21 mouse cellular contexts compared by ENCODE assay signal in genomic region chr9:121056036-121056435, GRCm38 (mm10).
DNase-seq lines count a peak whose midpoint lies in the region; ATAC-seq lines count a peak whose summit lies in the region.
"Had no signal": no experiment of that assay in that cellular context is flagged by ENCODE, and none has a peak within 500 bp of the region (broad histone marks: within the 10 kb centered on the region; RNA-seq: fewer than 3 reads in every experiment).

No protein-coding gene starts in this region.

- 0 out of 2 replicates have a peak, but pooled peaks cover 8% of the 10 kb centered on the region for H3K4me1 ChIP-seq in heart, embryonic 10.5 days
- H3K4me1 ChIP-seq in kidney, embryonic 16.5 days (ENCODE audit: insufficient read depth, low read length): peaks cover 13% of the 10 kb centered on the region; the same call in 1 of the 2 replicates
- H3K4me1 ChIP-seq in hindbrain, embryonic 14.5 days (replicated peaks; ENCODE audit: control insufficient read depth, insufficient read depth, low read length): peaks cover 2% of the 10 kb centered on the region; the same call in 1 of the 2 replicates

- no peak overlapping the region for H3K27ac ChIP-seq in heart, embryonic 10.5 days
- H3K27ac ChIP-seq in kidney, embryonic 16.5 days (ENCODE audit: low read length): no peak overlapping the region
- H3K27ac ChIP-seq in hindbrain, embryonic 14.5 days: no peak overlapping the region
- H3K27ac ChIP-seq: embryonic facial prominence, embryonic 10.5 days; embryonic facial prominence, embryonic 12.5 days; forebrain, embryonic 13.5 days; forebrain, embryonic 15.5 days had no signal

- H3K36me3 ChIP-seq in heart, embryonic 10.5 days: no peaks in the 10 kb centered on the region
- H3K36me3 ChIP-seq in kidney, embryonic 16.5 days (ENCODE audit: insufficient read depth, low read length): no peaks in the 10 kb centered on the region
- no peaks in the 10 kb centered on the region for H3K36me3 ChIP-seq in hindbrain, embryonic 14.5 days (replicated peaks; ENCODE audit: control insufficient read depth, insufficient read depth)
- H3K36me3 ChIP-seq: embryonic facial prominence, embryonic 10.5 days; embryonic facial prominence, embryonic 12.5 days; forebrain, embryonic 15.5 days; G1E had no signal

- H3K9me3 ChIP-seq in heart, embryonic 10.5 days: no peaks in the 10 kb centered on the region
- 0 out of 2 replicates have a peak, but pooled peaks cover 4% of the 10 kb centered on the region for H3K9me3 ChIP-seq in kidney, embryonic 16.5 days (ENCODE audit: low read length)
- H3K9me3 ChIP-seq in hindbrain, embryonic 14.5 days (ENCODE audit: control insufficient read depth, low read length): no peaks in the 10 kb centered on the region
- H3K9me3 ChIP-seq: embryonic facial prominence, embryonic 10.5 days; forebrain, embryonic 13.5 days; forebrain, embryonic 15.5 days; G1E had no signal

- ATAC-seq in kidney, embryonic 16.5 days (ENCODE audit: low FRiP score, low TSS enrichment): 0 out of 2 replicates have a peak, but pooled peaks have one; percentile 23
- no peak for ATAC-seq in hindbrain, embryonic 14.5 days (ENCODE audit: low FRiP score)
- ATAC-seq: activated CD4-positive, CD25-positive, alpha-beta regulatory T cell, adult 4 months; forebrain, embryonic 13.5 days; forebrain, embryonic 15.5 days; forebrain, postnatal 0 days; Patski had no signal

- intact Hi-C loops in heart, postnatal 14 days (cut with DNase I): loop anchor here (10.0 kb wide), 2 partner anchors 281 to 451 kb away; no protein-coding TSS in a partner anchor

- H3K27me3 ChIP-seq in heart, embryonic 10.5 days (ENCODE audit: insufficient read depth, poor library complexity, severe bottlenecking): no peaks in the 10 kb centered on the region
- H3K27me3 ChIP-seq in kidney, embryonic 16.5 days (ENCODE audit: insufficient read depth, low read length): no peaks in the 10 kb centered on the region
- H3K27me3 ChIP-seq in hindbrain, embryonic 14.5 days (ENCODE audit: control insufficient read depth, insufficient read depth, low read length): no peaks in the 10 kb centered on the region
- H3K27me3 ChIP-seq: embryonic facial prominence, embryonic 12.5 days; forebrain, embryonic 13.5 days; forebrain, embryonic 15.5 days; Patski had no signal

- peak; percentile 63 for DNase-seq in heart, embryonic 10.5 days (ENCODE audit: low spot score)
- no peak for DNase-seq in heart, postnatal 14 days
- DNase-seq in kidney, postnatal 25 days: no peak
- DNase-seq in hindbrain, embryonic 14.5 days (ENCODE audit: low spot score): no peak
- DNase-seq: adrenal gland, adult 8-10 months; adrenal gland, postnatal 14 days; adrenal gland, postnatal 36 days; cerebellum, adult 11-12 months; cerebellum, adult 2 months; cerebellum, adult 9-10 months; cerebellum, postnatal 10 days; cerebellum, postnatal 25 days; forebrain, postnatal 0 days had no signal

- no peak overlapping the region for H3K4me2 ChIP-seq in kidney, embryonic 16.5 days (replicated peaks; ENCODE audit: low read depth, low read length)
- H3K4me2 ChIP-seq in hindbrain, embryonic 14.5 days (replicated peaks): no peak overlapping the region
- H3K4me2 ChIP-seq: embryonic facial prominence, embryonic 12.5 days; forebrain, embryonic 13.5 days; forebrain, embryonic 15.5 days had no signal

- no peak overlapping the region for H3K9ac ChIP-seq in kidney, embryonic 16.5 days (replicated peaks; ENCODE audit: low read length)
- H3K9ac ChIP-seq in hindbrain, embryonic 14.5 days: no peak overlapping the region
- H3K9ac ChIP-seq: embryonic facial prominence, embryonic 12.5 days; forebrain, embryonic 13.5 days; forebrain, embryonic 15.5 days; forebrain, postnatal 0 days had no signal

- 75% methylated on average over 5 of the region's 5 CpGs for WGBS in heart, embryonic 10.5 days
- 58% methylated on average over 5 of the region's 5 CpGs for WGBS in kidney, embryonic 16.5 days
- 78% methylated on average over 5 of the region's 5 CpGs for WGBS in hindbrain, embryonic 14.5 days

- H3K4me3 ChIP-seq in heart, embryonic 10.5 days: no peak overlapping the region
- H3K4me3 ChIP-seq in kidney, embryonic 16.5 days (ENCODE audit: low read length): no peak overlapping the region
- no peak overlapping the region for H3K4me3 ChIP-seq in hindbrain, embryonic 14.5 days (replicated peaks; ENCODE audit: low read length)
- H3K4me3 ChIP-seq: embryonic facial prominence, embryonic 10.5 days; embryonic facial prominence, embryonic 12.5 days; forebrain, embryonic 13.5 days; forebrain, embryonic 15.5 days had no signal
